Mouse (Mus musculus) olfactory bulb, adult 2 months (tissue): ENCODE measurements around the gene Npff.

ENCODE experiments used
- CTCF ChIP-seq: fragments of 200-500 bp; IDR thresholded peaks from 2 replicates; pipeline ENCODE4 v1.5.1; 2012; ENCODE audit warnings: low read depth, mild to moderate bottlenecking, low read length, moderate library complexity; ENCODE audit not compliant: insufficient read depth
- POLR2A ChIP-seq: fragments of 200-500 bp; IDR thresholded peaks from 2 replicates; pipeline ENCODE4 v1.6.1; 2012; ENCODE audit warnings: mild to moderate bottlenecking, low read depth, low read length, moderate library complexity; ENCODE audit not compliant: insufficient read depth

- no peak for TF ChIP-seq CTCF
- no peak for TF ChIP-seq POLR2A
Observed at GRCm38 (mm10) chr15:102510110-102510509, 14.6 kb downstream of the Npff start.
